Mouse (Mus musculus) B cell, adult 2 months (primary cell): Measurements from ENCODE around the gene Gm6902.
"Not testable (repeated sequence)": the region's sequence is repeated elsewhere in the genome, so short reads cannot be mapped to it uniquely, and the experiment has no call there.

Experiments
- DNase-seq, 2 experiments: peaks; one replicate each; pipeline ENCODE4 v3.0.0; 2022

The Gm6902 gene

DNA sequence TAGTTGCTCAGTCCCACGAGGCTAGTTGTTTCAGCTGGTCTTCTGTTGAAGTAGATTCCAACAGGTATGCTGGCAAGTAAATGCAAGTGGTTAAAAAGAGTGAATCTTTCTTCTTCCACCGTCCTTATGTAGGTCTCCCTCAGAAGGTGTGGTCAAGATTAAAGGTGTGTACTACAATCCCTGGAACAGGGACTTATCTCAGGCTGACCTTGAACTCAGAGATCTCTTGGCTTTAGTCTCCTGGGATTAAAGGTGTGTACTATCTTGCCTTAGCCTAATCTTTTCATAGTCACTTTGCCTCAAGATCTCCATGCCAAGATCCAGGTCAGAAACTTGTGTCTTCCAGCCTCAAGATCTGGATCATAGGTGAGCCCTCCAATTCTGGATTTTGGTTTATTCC is at the start of gene Gm6902:
Gm6902 (minus strand) TSS at position 101 of the 400 bp plus-strand sequence.
- DNase-seq, result not testable (repeated sequence)

DNA sequence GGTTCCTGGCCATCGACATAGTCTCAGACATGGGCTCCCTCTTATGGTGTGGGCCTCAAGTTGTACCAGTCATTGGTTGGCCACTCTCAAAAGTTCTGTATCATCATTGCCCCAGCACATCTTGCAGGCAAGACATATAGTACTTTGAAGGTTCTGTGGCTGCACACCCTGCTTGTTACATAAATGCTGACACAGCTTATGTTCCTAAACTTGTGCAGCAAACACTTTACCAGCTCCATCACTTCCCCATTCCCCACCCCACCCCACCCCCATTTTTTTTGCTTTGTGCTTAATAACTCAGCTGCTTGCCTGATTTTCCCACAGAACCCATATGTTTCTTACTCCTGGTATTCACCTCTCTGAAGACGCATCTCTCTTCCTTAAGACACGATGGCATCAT is 22.2 kb upstream of the Gm6902 start, which contains the start of gene Nlrp4e:
Nlrp4e (plus strand) TSS at position 301 of the 400 bp plus-strand sequence.
- not testable (repeated sequence) for DNase-seq

GRCm38 (mm10) chr7:23251582-23251981 is 27.1 kb downstream of the Gm6902 start, which contains the start of gene Vmn1r166:
TSS of gene Vmn1r166 (minus strand) at chr7:23251682.
- DNase-seq, result not testable (repeated sequence)
